Mouse (Mus musculus) embryonic facial prominence, embryonic 10.5 days (tissue): ENCODE measurements around the gene Chml. TPM values are rescaled to one million over a fixed set of nuclear protein-coding genes. Genes with fewer than 3 reads are reported as not detected.

Experiments
- DNase-seq: peaks from one replicate; pipeline ENCODE4 v3.0.0-alpha.2; 2017; ENCODE audit warnings: low spot score
- H3K27ac ChIP-seq: fragments of 300-500 bp; sonication (generic); replicated peaks from 2 replicates; pipeline ENCODE4 v1.5.1; 2016; ENCODE audit warnings: mild to moderate bottlenecking
- H3K27me3 ChIP-seq: fragments of 300-500 bp; sonication (generic); replicated peaks from 2 replicates; pipeline ENCODE4 v1.6.1; 2016; ENCODE audit warnings: low read depth, mild to moderate bottlenecking; ENCODE audit not compliant: poor library complexity, severe bottlenecking
- H3K36me3 ChIP-seq: fragments of 300-500 bp; sonication (generic); replicated peaks from 2 replicates; pipeline ENCODE4 v1.6.1; 2016; ENCODE audit warnings: mild to moderate bottlenecking, moderate library complexity
- H3K4me1 ChIP-seq: fragments of 300-500 bp; sonication (generic); 2 replicates; pipeline ENCODE4 v1.6.1; 2016
- H3K4me3 ChIP-seq: fragments of 300-500 bp; sonication (generic); 2 replicates; pipeline ENCODE4 v1.5.1; 2016; ENCODE audit warnings: mild to moderate bottlenecking, moderate library complexity
- H3K9me3 ChIP-seq: fragments of 300-500 bp; sonication (generic); 2 replicates; pipeline ENCODE4 v1.6.1; 2016; ENCODE audit warnings: mild to moderate bottlenecking
- WGBS: fragments of 180-500 bp; shearing (Covaris S2); methylation state at CpG from one replicate; pipeline ENCODE4 v1.1.7; 2016; 5-methylcytosine and 5-hydroxymethylcytosine counted together
- polyA plus RNA-seq: library from polyadenylated mRNA; unstranded; fragments of >200 nt; fragmentation: Nextera tagmentation; extraction: Ambion mirVana; gene quantifications from 2 replicates; pipeline ENCODE4 v1.2.1, GENCODE M21; 2016

The Chml gene
- polyA plus RNA-seq = 5.0 and 5.2 TPM in 2 replicates

DNA sequence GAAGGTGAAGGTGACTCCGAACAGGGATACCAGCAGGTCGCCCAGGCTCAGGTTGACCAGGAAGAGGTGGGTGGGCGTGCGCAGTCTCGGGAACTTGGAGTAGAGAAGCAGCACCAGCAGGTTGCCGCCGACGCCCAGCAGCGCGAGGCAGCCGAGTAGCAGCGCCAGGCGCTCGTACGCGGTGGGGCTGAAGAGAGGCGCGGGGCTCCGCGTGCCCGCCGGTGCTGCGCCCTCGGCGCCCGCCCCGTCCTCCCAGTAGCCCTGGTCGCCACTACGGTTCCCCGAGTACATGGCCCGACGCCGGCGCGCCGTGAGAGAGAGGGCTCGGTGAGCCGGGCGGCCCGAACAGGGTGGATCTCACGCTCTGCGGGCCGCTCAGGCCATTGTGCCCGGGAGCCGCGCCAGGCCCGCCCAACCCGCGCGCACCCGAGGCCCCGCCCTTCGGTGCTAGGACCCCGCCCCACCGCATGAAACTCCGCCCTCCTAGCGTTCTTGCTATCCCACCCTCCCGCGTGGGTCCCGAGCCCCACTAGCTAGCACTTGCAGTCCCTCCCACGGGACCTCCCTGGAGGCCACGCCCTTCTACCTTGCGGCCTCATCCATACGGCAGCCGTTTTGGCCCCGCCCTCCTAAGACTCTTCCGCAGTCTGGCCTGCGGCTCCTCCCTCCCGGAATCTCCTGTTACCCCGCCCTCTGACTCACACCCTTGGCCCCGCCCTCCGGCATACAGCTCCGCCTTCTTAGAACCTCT lies at the start of gene Chml, which contains the start of gene Opn3:
TSS of gene Chml (minus strand) at position 656 of the 751 bp plus-strand sequence.
TSS of gene Opn3 (minus strand) at position 531 of the 751 bp plus-strand sequence.
- under 1% methylated on average over 73 of the region's 73 CpGs for WGBS
- Histone ChIP-seq H3K27ac (peak within 1 kb of the TSS; percentile 97), H3K27me3 (no peaks in the 10 kb centered on the region)

DNA sequence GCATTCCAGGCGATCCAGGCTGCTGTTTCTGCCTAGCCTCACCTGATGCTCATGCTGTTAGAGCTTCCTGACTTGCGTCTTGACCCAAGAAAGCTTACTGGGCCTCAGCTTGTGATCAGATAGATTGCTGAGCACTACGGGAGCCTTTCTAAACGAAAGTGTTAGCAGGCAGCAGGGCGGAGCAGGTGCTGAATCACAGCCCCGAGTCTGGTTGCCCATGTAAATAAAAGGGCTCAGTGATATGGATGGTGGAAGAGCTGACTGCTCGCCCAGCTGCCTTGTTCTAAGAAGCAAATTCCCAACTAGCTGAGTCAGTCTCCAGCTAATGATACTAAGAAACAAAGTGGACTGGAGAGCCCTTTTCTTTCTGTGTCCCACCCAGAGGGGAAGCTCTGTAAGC lies 33.1 kb upstream of the Chml start:
- H3K27ac ChIP-seq = no peak overlapping the region
- DNase-seq = no peak
- no peaks in the 10 kb centered on the region for H3K9me3 ChIP-seq
- no peak overlapping the region for H3K4me3 ChIP-seq
- 59% methylated on average over 7 of the region's 7 CpGs for WGBS
- H3K4me1 ChIP-seq = 0 out of 2 replicates have a peak, but pooled peaks cover 3% of the 10 kb centered on the region
- no peaks in the 10 kb centered on the region for H3K27me3 ChIP-seq
- no peaks in the 10 kb centered on the region for H3K36me3 ChIP-seq

More for the DNA sequence above, at the start of gene Chml, which contains the start of gene Opn3:
- Histone ChIP-seq H3K36me3 (peaks cover 11% of the 10 kb centered on the region), H3K4me3 (peak within 1 kb of the TSS; percentile 84), H3K9me3 (no peaks in the 10 kb centered on the region), H3K4me1 (peaks cover 26% of the 10 kb centered on the region)
- peak; percentile 98 for DNase-seq

DNA sequence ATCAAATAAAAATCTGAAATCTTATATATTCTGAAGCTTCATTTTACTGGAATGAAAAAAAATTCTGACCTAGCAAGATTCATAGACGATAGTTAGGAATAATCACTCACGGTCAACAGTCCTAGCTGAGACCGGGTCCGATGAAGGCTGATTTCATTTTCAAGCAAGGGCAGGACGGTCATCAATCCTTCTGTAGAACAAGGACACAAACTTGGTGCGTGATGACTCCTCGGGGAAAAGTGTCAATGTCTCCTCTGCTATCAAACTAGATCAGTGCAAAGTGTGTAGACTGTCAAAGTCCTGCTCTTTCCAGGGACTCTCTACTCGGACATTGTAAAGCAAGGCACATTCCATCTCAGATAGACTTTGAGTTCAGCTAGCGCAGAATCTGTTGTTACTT lies 24.1 kb upstream of the Chml start:
- DNase-seq = no peak

DNA sequence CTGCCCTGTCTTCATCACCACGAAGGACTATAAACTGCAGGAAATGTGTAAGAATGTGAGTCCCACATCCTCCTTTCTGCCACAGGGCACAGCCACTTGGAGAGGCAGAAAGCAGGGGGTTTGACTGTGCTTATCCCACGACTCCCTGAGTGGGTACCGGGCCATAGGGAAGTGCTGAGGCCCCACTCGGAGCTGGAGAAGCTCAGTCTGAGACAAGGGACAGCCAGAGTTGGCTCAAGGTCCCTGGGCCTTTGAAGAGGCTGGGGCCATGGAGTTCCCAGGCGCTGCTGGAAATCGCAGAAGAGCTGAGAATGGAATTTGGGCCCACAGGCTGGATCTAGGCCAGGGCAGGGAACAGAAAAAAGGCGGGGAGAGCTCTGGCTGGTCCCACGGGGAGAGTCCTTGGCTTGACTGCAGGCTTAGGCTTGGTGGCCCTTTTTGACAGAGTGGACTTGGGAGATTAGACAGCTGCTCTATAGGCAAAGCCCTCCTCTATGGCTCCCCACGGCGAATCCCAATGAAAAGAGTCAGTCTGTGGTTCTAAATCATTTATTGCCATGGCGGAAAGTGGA lies 19.7 kb upstream of the Chml start:
- no peak overlapping the region for H3K4me3 ChIP-seq
- no peaks in the 10 kb centered on the region for H3K36me3 ChIP-seq
- H3K27ac ChIP-seq = no peak overlapping the region
- DNase-seq = no peak
- no peaks in the 10 kb centered on the region for H3K27me3 ChIP-seq
- H3K4me1 ChIP-seq = no peaks in the 10 kb centered on the region
- H3K9me3 ChIP-seq = no peaks in the 10 kb centered on the region
- 84% methylated on average over 11 of the region's 11 CpGs for WGBS

More for the DNA sequence above, 24.1 kb upstream of the Chml start:
- H3K27me3 ChIP-seq = no peaks in the 10 kb centered on the region
- WGBS = 91% methylated on average over 9 of the region's 9 CpGs
- no peaks in the 10 kb centered on the region for H3K4me1 ChIP-seq
- H3K36me3 ChIP-seq = no peaks in the 10 kb centered on the region
- H3K27ac ChIP-seq = no peak overlapping the region
- H3K9me3 ChIP-seq = no peaks in the 10 kb centered on the region
- no peak overlapping the region for H3K4me3 ChIP-seq

DNA sequence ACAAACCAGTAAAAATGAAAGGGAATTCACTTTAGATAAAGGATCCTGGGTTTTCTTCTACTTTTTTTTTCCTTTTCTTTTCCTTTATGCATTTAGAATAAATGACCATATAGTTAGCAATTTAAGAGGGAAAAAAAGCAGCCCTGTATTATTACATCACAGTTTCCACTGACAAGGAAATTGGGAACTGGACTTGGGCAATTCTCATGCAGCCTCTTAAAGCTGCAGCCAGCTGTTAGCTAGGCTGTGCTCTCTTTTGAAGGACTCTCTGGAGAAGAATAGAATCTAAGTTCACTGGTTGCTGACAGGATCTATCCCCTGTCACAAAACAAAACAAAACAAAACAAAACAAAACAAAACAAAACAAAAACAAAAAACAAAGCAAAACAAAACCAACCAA lies 15.3 kb upstream of the Chml start:
- Histone ChIP-seq H3K27me3 (no peaks in the 10 kb centered on the region), H3K4me3 (no peak overlapping the region), H3K36me3 (no peaks in the 10 kb centered on the region), H3K4me1 (no peaks in the 10 kb centered on the region), H3K27ac (no peak overlapping the region), H3K9me3 (no peaks in the 10 kb centered on the region)
- DNase-seq = no peak

DNA sequence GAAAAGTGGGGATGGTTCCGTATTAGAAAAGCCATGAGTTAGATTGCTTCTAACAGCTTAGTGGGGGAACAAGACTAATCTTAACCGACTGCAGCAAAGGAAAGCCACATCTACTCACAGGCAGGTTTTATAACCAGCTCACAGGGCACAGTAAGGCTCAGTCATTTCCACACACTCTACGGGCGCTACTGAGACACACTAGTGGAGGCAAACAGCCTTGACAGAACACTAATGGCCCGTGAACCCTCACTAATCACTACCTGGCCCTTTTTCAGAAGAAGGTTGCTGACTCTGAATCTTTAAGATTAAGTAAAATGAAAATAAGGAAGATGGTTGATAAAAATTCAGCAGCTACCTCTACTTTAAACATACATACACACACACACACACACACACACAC lies 14.9 kb upstream of the Chml start:
- H3K27me3 ChIP-seq = no peaks in the 10 kb centered on the region
- no peaks in the 10 kb centered on the region for H3K4me1 ChIP-seq
- no peak overlapping the region for H3K4me3 ChIP-seq
- no peaks in the 10 kb centered on the region for H3K36me3 ChIP-seq
- no peaks in the 10 kb centered on the region for H3K9me3 ChIP-seq
- H3K27ac ChIP-seq = no peak overlapping the region
- DNase-seq = no peak
- WGBS = 80% methylated on average over 5 of the region's 5 CpGs

DNA sequence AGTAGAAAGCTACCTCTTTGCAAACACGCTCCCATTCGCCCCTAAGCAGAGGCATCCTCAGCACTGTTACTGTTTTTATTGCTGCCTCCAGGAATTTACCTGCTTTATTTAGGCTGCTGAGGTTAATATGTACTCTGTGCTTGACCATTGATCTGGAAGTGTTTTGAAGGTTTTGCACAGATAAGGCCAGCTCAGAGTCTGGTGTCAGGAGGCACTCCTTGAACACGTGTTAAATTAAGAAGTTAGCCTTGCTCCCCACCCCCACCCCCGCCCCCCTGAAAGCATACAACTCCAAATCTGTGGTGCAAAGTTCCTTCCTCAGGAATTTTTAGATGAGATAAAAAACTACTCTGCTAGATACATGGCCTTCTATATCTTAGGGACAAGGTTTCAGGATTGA lies 8.4 kb upstream of the Chml start:
- WGBS = 79% methylated on average over 4 of the region's 4 CpGs
- no peak overlapping the region for H3K27ac ChIP-seq
- H3K27me3 ChIP-seq = no peaks in the 10 kb centered on the region
- no peak overlapping the region for H3K4me3 ChIP-seq
- H3K9me3 ChIP-seq = no peaks in the 10 kb centered on the region
- H3K36me3 ChIP-seq = no peaks in the 10 kb centered on the region
- DNase-seq = no peak
- H3K4me1 ChIP-seq = peaks cover 5% of the 10 kb centered on the region; the same call in 1 of the 2 replicates

DNA sequence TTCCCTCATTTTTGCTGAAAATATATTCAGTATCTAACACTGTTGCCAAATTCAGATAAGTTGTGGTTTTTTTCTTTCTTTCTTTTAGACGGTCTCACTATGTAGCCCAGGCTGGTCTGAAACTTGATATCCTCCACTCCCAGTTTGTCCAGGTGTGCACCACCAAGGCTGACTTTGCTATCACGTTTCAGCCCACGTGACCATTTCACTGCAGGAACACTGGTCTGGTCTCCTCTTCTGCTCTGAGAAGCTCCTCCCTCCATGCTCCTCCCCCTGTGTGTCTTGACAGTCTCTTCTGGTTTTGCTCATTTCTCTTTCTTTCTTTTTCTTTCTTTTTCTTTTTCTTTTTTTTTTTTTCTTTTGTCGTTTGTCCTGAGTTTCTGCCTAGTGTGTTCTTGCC lies 7.1 kb upstream of the Chml start:
- Histone ChIP-seq H3K9me3 (no peaks in the 10 kb centered on the region), H3K36me3 (no peaks in the 10 kb centered on the region), H3K27ac (no peak overlapping the region), H3K27me3 (no peaks in the 10 kb centered on the region), H3K4me1 (peaks cover 5% of the 10 kb centered on the region; the same call in 1 of the 2 replicates), H3K4me3 (no peak overlapping the region)
- 34% methylated on average over 4 of the region's 4 CpGs for WGBS
- peak; percentile 18 for DNase-seq

DNA sequence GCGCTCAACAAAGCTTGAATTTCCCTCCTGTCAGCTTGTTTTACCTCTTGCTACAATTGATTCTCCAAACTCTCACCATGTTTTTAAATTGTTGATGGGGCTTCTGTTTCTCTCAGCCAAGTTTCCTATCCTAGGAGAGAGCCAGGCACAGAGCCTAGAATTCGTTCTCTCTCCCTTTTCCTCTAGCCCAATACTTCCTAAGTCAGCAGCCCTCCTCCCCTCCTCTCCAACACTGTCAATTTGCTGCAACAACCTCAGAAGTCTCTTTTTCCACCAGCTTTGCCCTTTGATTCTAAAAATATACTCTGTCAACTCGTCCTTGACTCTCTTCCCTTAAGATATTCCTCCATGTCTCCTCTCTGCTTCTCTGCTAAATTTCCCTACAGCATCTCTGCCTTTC lies 6.7 kb upstream of the Chml start:
- Histone ChIP-seq H3K4me1 (peaks cover 5% of the 10 kb centered on the region; the same call in 1 of the 2 replicates), H3K27me3 (no peaks in the 10 kb centered on the region), H3K27ac (no peak overlapping the region), H3K36me3 (no peaks in the 10 kb centered on the region), H3K9me3 (no peaks in the 10 kb centered on the region), H3K4me3 (no peak overlapping the region)
- WGBS = 67% methylated on average over 3 of the region's 3 CpGs
- DNase-seq = no peak

DNA sequence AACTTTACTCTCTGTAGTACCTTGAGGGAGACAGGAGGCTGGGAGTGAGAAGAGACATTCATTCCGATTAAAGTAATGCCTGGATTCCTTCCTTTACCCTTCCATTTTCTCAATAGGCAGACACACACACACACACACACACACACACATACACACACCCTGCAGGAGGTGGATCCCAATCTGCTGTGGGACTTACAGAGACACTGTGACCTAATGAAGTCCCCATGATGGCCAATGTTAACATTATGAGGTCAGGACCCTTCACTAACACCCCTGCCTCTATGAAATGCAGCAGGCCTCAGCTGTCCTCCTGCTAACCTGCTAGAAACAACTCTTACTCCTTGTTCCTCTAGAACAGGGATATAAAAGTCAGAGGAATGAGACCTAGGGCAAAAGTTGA lies 5.6 kb upstream of the Chml start, which contains the start of gene Wdr64:
TSS of gene Wdr64 (plus strand) at position 301 of the 400 bp plus-strand sequence.
- H3K4me3 ChIP-seq = no peak within 1 kb of the TSS
- 90% methylated on average over 1 of the region's 1 CpGs for WGBS
- no peak for DNase-seq

DNA sequence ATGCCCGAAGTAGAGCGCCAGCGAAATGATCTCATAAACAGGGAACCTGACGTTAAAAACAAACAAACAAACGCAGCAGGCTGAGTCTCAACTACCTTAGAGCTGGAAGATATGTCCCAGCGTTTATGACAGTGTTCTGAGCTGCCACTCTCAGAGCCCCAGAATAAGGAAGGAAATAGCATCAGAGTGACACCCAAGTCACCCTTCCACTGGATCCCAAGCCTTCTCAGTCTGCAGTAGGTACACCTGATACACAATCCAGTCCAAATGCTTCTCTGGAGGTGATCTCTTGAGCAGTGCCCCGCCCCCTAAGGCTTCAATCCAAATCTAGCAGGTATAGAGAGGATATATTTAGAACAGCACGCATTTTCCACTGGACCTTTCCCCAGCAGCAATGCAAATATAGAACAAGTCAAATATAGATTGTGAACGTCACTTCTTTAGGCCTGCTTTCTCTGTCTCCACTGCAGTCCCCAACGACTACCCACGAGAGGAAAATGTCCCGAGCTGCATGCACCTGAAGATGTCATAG lies 794 bp upstream of the Chml start:
- Histone ChIP-seq H3K4me3 (peak overlapping the region; percentile 84), H3K4me1 (peaks cover 26% of the 10 kb centered on the region), H3K27ac (no peak overlapping the region), H3K36me3 (peaks cover under 1% of the 10 kb centered on the region; the same call in 1 of the 2 replicates), H3K27me3 (no peaks in the 10 kb centered on the region), H3K9me3 (no peaks in the 10 kb centered on the region)
- WGBS = 48% methylated on average over 12 of the region's 12 CpGs
- DNase-seq = no peak

More for the DNA sequence above, 5.6 kb upstream of the Chml start, which contains the start of gene Wdr64:
- Histone ChIP-seq H3K27ac (no peak within 1 kb of the TSS), H3K36me3 (no peaks in the 10 kb centered on the region), H3K4me1 (peaks cover 7% of the 10 kb centered on the region), H3K9me3 (no peaks in the 10 kb centered on the region), H3K27me3 (no peaks in the 10 kb centered on the region)

DNA sequence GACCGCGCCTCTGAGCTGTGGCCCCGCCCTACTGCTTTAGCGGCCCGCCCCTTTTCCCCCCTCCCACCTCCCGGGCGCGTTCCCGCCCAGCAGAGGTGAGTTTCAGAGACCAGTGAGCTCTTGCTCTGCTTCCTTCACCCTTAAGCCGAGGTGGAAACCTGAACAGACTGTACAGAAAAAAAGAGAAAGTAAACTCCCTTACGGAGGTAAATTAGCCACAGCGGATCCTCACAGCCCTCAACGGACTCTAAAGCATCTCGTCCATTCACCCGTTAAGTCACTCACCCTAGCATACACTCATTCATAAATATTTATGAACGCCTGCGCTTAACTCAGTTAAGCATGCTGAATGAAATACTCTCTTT lies 278 bp upstream of the Chml start:
- H3K36me3 ChIP-seq = peaks cover 6% of the 10 kb centered on the region
- no peaks in the 10 kb centered on the region for H3K27me3 ChIP-seq
- 2% methylated on average over 17 of the region's 17 CpGs for WGBS
- H3K27ac ChIP-seq = peak overlapping the region; percentile 97
- DNase-seq = no peak
- peak overlapping the region; percentile 84 for H3K4me3 ChIP-seq
- no peaks in the 10 kb centered on the region for H3K9me3 ChIP-seq
- H3K4me1 ChIP-seq = peaks cover 26% of the 10 kb centered on the region
